9 mouse cellular contexts compared by ENCODE assay signal in the genomic region with DNA sequence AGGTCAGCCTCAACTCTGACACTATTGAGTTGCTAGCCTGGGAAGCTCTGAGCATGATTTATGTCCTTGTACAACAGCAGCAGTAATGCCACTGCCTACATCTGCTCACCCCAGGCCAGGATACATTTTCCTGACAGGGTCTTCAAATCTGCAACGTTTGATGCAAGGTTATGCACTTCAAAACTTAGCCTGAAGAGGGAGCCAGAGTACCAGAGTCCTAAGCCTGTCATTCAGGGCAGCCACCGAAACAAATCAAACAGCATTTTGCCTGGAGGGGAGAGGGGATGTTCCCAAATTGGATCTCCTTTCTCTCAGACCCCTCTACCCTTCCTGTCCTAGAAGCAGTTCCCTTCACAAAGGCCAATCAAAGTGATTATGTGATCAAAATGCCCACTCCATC. TPM values are rescaled to one million over a fixed set of nuclear protein-coding genes. Genes with fewer than 3 reads are reported as not detected.
DNase-seq lines count a peak whose midpoint lies in the region; ATAC-seq and TF ChIP-seq lines count a peak whose summit lies in the region.
"Had no signal": no experiment of that assay in that cellular context is flagged by ENCODE, and none has a peak within 500 bp of the region (broad histone marks: within the 10 kb centered on the region; RNA-seq: fewer than 3 reads in every experiment).

No protein-coding gene starts in this region.

- H3K27me3 ChIP-seq in heart, postnatal 0 days (ENCODE audit: control insufficient read depth, insufficient read depth, low read length), result no peaks in the 10 kb centered on the region
- H3K27me3 ChIP-seq in hindbrain, embryonic 13.5 days, result no peaks in the 10 kb centered on the region

- no peak for ATAC-seq in heart, postnatal 0 days (ENCODE audit: insufficient read depth, low read depth)
- peak; percentile 32; the same call in 1 of the 2 replicates for ATAC-seq in hindbrain, embryonic 13.5 days (ENCODE audit: low FRiP score)

- no peak overlapping the region for H3K4me3 ChIP-seq in heart, postnatal 0 days (ENCODE audit: low read depth, low read length)
- H3K4me3 ChIP-seq in hindbrain, embryonic 13.5 days, result no peak overlapping the region

- no peaks in the 10 kb centered on the region for H3K9me3 ChIP-seq in heart, postnatal 0 days (replicated peaks; ENCODE audit: control insufficient read depth, low read length)
- no peaks in the 10 kb centered on the region for H3K9me3 ChIP-seq in hindbrain, embryonic 13.5 days

- H3K4me2 ChIP-seq in heart, postnatal 0 days (ENCODE audit: low read depth, low read length), result no peak overlapping the region
- no peak overlapping the region for H3K4me2 ChIP-seq in hindbrain, embryonic 13.5 days

- intact Hi-C loops in heart, postnatal 25 days (cut with DNase I), result loop anchor here (5.0 kb wide), 1 partner anchor 383 kb away; no protein-coding TSS in a partner anchor
- intact Hi-C loops in heart, postnatal 36 days (cut with DNase I), result no loop called here

- no peaks in the 10 kb centered on the region for H3K36me3 ChIP-seq in heart, postnatal 0 days (replicated peaks; ENCODE audit: control insufficient read depth, insufficient read depth, low read length)
- H3K36me3 ChIP-seq in hindbrain, embryonic 13.5 days, result no peaks in the 10 kb centered on the region

- no peak for TF ChIP-seq EP300 in heart, postnatal 0 days (IDR thresholded peaks at IDR 0.05; ENCODE audit: low read depth)

- H3K4me1 ChIP-seq in heart, postnatal 0 days (ENCODE audit: control insufficient read depth, insufficient read depth), result no peaks in the 10 kb centered on the region
- H3K4me1 ChIP-seq in hindbrain, embryonic 13.5 days (replicated peaks), result no peaks in the 10 kb centered on the region

- H3K27ac ChIP-seq in heart, postnatal 0 days (ENCODE audit: low read depth), result no peak overlapping the region
- H3K27ac ChIP-seq in hindbrain, embryonic 13.5 days, result no peak overlapping the region

- peak; percentile 61 for TF ChIP-seq CTCF in heart, postnatal 0 days (IDR thresholded peaks at IDR 0.05; ENCODE audit: low read depth)

- WGBS in heart, postnatal 0 days, result 4% methylated on average over 2 of the region's 2 CpGs
- 2% methylated on average over 2 of the region's 2 CpGs for WGBS in hindbrain, embryonic 13.5 days

- DNase-seq in heart, postnatal 0 days (ENCODE audit: low spot score), result peak; percentile 6
- DNase-seq in heart, postnatal 25 days (ENCODE audit: low spot score), result no peak
- peak; percentile 4 for DNase-seq in thymus, postnatal 14 days
- no peak for DNase-seq in thymus, postnatal 25 days
- DNase-seq in lung, postnatal 36 days, result peak; percentile 59
- DNase-seq in yolk sac, embryonic 10.5 days (ENCODE audit: low spot score), result peak; percentile 11
- no peak for DNase-seq in heart, postnatal 36 days

- H3K9ac ChIP-seq in heart, postnatal 0 days (replicated peaks; ENCODE audit: low read depth, low read length), result no peak overlapping the region
- H3K9ac ChIP-seq in hindbrain, embryonic 13.5 days, result no peak overlapping the region

RNA-seq across cellular contexts. Expression of a gene that starts 30.1 kb away (rescaled TPM):
- not detected in 2 replicates for total RNA-seq in heart, postnatal 0 days (2014; rRNA removed; ENCODE audit: low replicate concordance)
- polyA plus RNA-seq in heart, postnatal 0 days (2015; fragmentation: Nextera tagmentation; extraction: Ambion mirVana), result not detected in 2 replicates
- not detected for total RNA-seq in heart, postnatal 25 days (2021)
- polyA plus RNA-seq in hindbrain, embryonic 13.5 days (2015; fragmentation: Nextera tagmentation; extraction: Ambion mirVana), result not detected in 2 replicates
- not detected for total RNA-seq in heart, postnatal 36 days (2021)
- polyA plus RNA-seq: gonadal fat pad, adult 2 months had no signal

RNA-seq across cellular contexts. Expression of a gene that starts 45.9 kb away (rescaled TPM):
- total RNA-seq in heart, postnatal 0 days (2014; rRNA removed; ENCODE audit: low replicate concordance), result not detected in 2 replicates
- not detected in 2 replicates for polyA plus RNA-seq in heart, postnatal 0 days (2015; fragmentation: Nextera tagmentation; extraction: Ambion mirVana)
- not detected for total RNA-seq in heart, postnatal 25 days (2021)
- polyA plus RNA-seq in hindbrain, embryonic 13.5 days (2015; fragmentation: Nextera tagmentation; extraction: Ambion mirVana), result not detected in 2 replicates
- not detected for total RNA-seq in heart, postnatal 36 days (2021)
- polyA plus RNA-seq: gonadal fat pad, adult 2 months had no signal

Comparison
In these comparisons a context has a peak if more than half of its experiments do, and no peak if none do; other contexts are left out.
1. DNase-seq: peak in heart, postnatal 0 days (single experiment), thymus, postnatal 14 days (single experiment), lung, postnatal 36 days (single experiment) and yolk sac, embryonic 10.5 days (single experiment); none in heart, postnatal 25 days (single experiment), thymus, postnatal 25 days (single experiment) and heart, postnatal 36 days (0 of 2).